Mouse (Mus musculus) heart, postnatal 10 days (tissue): ENCODE data around the gene Ifi205. TPM values are rescaled to one million over a fixed set of nuclear protein-coding genes. Genes with fewer than 3 reads are reported as not detected.
"Not testable (repeated sequence)": the region's sequence is repeated elsewhere in the genome, so short reads cannot be mapped to it uniquely, and the experiment has no call there.

ENCODE experiments used
- DNase-seq, 2 experiments: peaks; one replicate each; pipeline ENCODE4 v3.0.0; 2021
- intact Hi-C: fragments of 180-260 bp; cut with DNase I; formaldehyde crosslinking; loops from one replicate; pipeline ENCODE4 v1.15.1; 2025
- total RNA-seq, 2 experiments: library from RNA; stranded (reverse); gene quantifications; 2 replicates each; pipeline ENCODE4 v1.2.3; 2021

The Ifi205 gene
- total RNA-seq = under 1 TPM; 0.45 to 0.69 TPM

- no peak for DNase-seq
- intact Hi-C loops = no loop called here
Observed at GRCm38 (mm10) chr1:174031698-174032097, at the start of gene Ifi205. Ifi205 (minus strand) TSS chr1:174031810.

GRCm38 (mm10) chr1:174066305-174066704, 34.7 kb upstream of the Ifi205 start, which contains the start of gene Olfr430:
Olfr430 (plus strand) TSS chr1:174066605.
- DNase-seq = no peak
- intact Hi-C loops = no loop called here

GRCm38 (mm10) chr1:174055248-174055647, 23.6 kb upstream of the Ifi205 start:
- DNase-seq = no peak

GRCm38 (mm10) chr1:174052981-174053380, 21.4 kb upstream of the Ifi205 start:
- intact Hi-C loops = no loop called here
- no peak for DNase-seq

More at GRCm38 (mm10) chr1:174055248-174055647, 23.6 kb upstream of the Ifi205 start:
- intact Hi-C loops = no loop called here

GRCm38 (mm10) chr1:174051931-174052536, 20.4 kb upstream of the Ifi205 start:
- no peak for DNase-seq
- intact Hi-C loops = no loop called here

GRCm38 (mm10) chr1:174051515-174051914, 19.9 kb upstream of the Ifi205 start:
- intact Hi-C loops = no loop called here
- DNase-seq = no peak

- intact Hi-C loops = no loop called here
- DNase-seq = no peak
Observed at GRCm38 (mm10) chr1:174050532-174050931, 18.9 kb upstream of the Ifi205 start.

- DNase-seq, intact Hi-C loops: not testable (repeated sequence)
Observed at GRCm38 (mm10) chr1:174049357-174049756, 17.7 kb upstream of the Ifi205 start.

- intact Hi-C loops = no loop called here
- no peak for DNase-seq
Observed at GRCm38 (mm10) chr1:174048893-174049292, 17.3 kb upstream of the Ifi205 start, which contains the start of gene Olfr432. Olfr432 (plus strand) TSS chr1:174049205.

- intact Hi-C loops, DNase-seq: not testable (repeated sequence)
Observed at GRCm38 (mm10) chr1:174048227-174048626, 16.6 kb upstream of the Ifi205 start.

- intact Hi-C loops = no loop called here
- DNase-seq = peak in 1 of 2 experiments; percentile 19
Observed at GRCm38 (mm10) chr1:174044431-174044830, 12.8 kb upstream of the Ifi205 start.

GRCm38 (mm10) chr1:174042091-174042884, 10.7 kb upstream of the Ifi205 start:
- DNase-seq, intact Hi-C loops: not testable (repeated sequence)

- DNase-seq = peak; percentile 82 to 83
- intact Hi-C loops = no loop called here
Observed at GRCm38 (mm10) chr1:174040523-174041177, 9.0 kb upstream of the Ifi205 start, which contains the start of gene Olfr433. Olfr433 (plus strand) TSS chr1:174040705.

GRCm38 (mm10) chr1:174038480-174038879, 6.9 kb upstream of the Ifi205 start:
- DNase-seq = no peak
- intact Hi-C loops = no loop called here

- DNase-seq = no peak
- intact Hi-C loops = no loop called here
Observed at GRCm38 (mm10) chr1:174035841-174036240, 4.2 kb upstream of the Ifi205 start.

GRCm38 (mm10) chr1:174007050-174007449, 24.6 kb downstream of the Ifi205 start:
- intact Hi-C loops = not testable (repeated sequence)

GRCm38 (mm10) chr1:174004352-174005109, 27.1 kb downstream of the Ifi205 start:
- intact Hi-C loops, DNase-seq: not testable (repeated sequence)

More at GRCm38 (mm10) chr1:174007050-174007449, 24.6 kb downstream of the Ifi205 start:
- not testable (repeated sequence) for DNase-seq

- DNase-seq = no peak
- intact Hi-C loops = no loop called here
Observed at GRCm38 (mm10) chr1:173995003-173995402, 36.6 kb downstream of the Ifi205 start.

- DNase-seq, intact Hi-C loops: not testable (repeated sequence)
Observed at GRCm38 (mm10) chr1:173982694-173983305, 48.8 kb downstream of the Ifi205 start, which contains the start of gene Ifi202b. Ifi202b (minus strand) TSS chr1:173982744.

GRCm38 (mm10) chr1:173981038-173981437, 50.6 kb downstream of the Ifi205 start:
- intact Hi-C loops = not testable (repeated sequence)
- DNase-seq = peak in 1 of 2 experiments; percentile 11
